Mouse (Mus musculus) thymus, postnatal 0 days (tissue): ENCODE results near the gene Pds5b. TPM values are rescaled to one million over a fixed set of nuclear protein-coding genes. Genes with fewer than 3 reads are reported as not detected.
"Not testable (repeated sequence)": the region's sequence is repeated elsewhere in the genome, so short reads cannot be mapped to it uniquely, and the experiment has no call there.

ENCODE experiments used
- DNase-seq: peaks from one replicate; pipeline ENCODE4 v3.0.0-alpha.2; 2015; ENCODE audit warnings: low spot score
- polyA plus RNA-seq: library from polyadenylated mRNA; unstranded; fragments of >200 nt; fragmentation: Nextera tagmentation; extraction: Ambion mirVana; gene quantifications from 2 replicates; pipeline ENCODE4 v1.2.1, GENCODE M21; 2015

The Pds5b gene
- polyA plus RNA-seq, 1 experiment from 2014 or later = 84.8 TPM

DNA sequence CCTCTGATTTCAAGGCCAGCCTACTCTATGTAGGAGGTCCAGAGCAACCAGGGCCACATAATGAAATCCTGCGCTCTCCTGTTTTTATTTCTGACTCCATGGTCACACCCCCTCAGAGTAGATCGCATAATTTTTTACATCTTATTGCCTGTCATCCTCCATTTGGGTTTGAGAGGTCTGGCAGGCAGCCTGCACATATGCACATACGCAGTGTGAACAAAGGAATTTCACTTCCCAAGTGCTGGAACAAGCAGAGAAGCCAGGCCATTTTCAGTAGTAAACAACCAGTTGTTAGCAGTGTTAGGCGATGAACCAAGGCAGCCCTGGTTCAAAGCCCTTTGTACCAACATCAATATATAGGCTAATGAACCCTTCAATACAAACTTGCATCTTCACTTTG is 147.6 kb downstream of the Pds5b start:
- DNase-seq = no peak

DNA sequence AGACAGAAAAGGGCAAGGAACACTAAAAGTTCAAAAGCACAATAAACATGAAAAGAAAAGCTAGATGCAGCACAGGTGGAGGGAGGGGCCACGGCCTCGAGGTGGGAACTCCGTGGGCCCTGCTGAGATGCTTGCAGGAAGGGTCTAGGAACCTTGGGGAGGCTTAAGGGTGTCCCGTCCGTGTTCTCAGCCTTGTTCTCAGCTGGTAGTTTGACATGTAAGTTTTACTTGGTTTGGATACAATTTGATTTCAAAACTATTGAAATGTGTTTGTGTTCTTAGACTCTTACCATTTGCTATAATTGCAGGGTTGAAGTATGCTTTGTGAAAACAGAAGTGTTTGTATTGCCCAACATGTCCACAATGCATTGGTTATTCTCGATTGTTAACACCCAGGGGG is 149.2 kb downstream of the Pds5b start:
- DNase-seq = no peak

DNA sequence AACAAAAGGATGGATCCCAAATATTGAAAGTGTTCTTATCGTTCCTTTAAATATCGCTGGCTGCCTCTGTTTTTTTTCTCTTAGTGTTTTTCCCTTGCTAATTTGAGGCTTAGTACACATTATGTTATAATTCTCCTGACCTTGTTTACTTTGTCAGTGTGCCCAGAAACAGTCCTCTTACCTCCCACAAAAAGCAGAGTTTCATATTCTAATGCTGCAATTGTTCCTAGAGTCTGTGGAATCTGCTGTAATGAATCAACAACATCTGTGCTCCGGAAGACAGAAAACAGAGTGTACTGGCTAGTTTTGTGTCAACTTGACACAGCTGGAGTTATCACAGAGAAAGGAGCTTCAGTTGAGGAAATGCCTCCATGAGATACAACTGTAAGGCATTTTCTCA is 149.8 kb downstream of the Pds5b start:
- DNase-seq = no peak

- no peak for DNase-seq
Observed at GRCm38 (mm10) chr5:150829499-150829898, 156.0 kb downstream of the Pds5b start.

GRCm38 (mm10) chr5:150830718-150831117 is 157.2 kb downstream of the Pds5b start:
- no peak for DNase-seq

GRCm38 (mm10) chr5:150836782-150837181 is 163.2 kb downstream of the Pds5b start:
- no peak for DNase-seq

DNA sequence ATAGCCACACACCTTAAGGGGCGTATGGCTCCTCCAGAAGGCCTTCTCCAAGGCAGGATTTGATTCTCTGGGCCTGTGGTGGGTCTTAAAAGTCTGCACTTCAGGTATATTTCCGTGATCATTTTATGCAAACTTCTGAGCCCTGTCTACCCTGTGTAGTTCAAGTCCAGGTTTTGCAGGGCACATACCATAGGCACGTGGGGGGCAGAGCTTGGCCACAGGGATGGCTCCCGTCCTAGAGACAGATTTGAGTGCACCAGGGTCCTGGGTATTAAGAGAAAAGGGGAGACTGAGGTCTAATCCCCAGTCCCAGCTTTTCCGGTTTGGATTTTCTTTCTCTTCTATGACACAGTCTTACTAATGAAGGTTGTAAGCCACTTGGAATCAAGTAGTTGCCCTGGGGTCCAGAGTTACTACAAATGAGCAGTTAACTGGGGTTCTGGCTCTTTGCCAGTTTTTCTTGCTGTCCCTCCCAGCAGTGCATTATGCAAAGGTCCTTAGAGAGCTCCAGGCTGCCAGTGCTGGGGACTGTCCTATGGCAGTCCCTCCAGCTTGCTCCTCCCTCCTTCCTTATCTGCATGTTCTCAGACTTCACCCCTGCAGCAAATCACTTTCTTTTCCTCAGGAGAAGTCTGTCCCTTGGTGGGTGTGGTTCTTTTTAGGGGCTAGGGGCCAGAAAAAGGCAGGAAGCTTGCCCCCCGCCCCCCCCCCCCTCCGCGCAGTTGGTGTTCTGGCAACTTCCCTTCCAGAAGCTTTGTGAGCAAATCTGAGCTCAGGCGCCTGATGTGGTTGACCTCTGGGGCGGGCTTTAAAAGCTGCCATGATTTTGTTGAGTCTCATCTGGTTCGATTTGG is 166.4 kb downstream of the Pds5b start:
- DNase-seq = no peak

DNA sequence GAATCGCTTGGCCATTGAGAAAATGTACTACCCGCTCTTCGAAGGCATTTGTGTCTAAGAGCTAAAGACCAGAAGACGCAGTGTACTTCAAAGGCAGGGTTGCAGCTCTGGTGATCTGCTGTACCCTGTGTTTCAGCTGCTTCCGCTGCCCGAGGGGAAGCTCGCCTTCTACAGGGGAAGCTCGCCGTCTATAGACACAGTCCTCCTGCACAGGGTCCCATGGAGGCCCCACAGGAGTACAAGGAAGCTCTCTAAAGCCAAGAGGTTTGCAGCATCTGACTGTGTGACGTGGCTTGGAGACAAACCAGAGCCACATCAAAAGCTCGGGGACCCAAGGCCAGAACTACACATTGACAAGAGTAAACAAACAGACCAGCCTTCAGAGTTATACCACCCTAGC is 167.1 kb downstream of the Pds5b start:
- DNase-seq = peak; percentile 4

DNA sequence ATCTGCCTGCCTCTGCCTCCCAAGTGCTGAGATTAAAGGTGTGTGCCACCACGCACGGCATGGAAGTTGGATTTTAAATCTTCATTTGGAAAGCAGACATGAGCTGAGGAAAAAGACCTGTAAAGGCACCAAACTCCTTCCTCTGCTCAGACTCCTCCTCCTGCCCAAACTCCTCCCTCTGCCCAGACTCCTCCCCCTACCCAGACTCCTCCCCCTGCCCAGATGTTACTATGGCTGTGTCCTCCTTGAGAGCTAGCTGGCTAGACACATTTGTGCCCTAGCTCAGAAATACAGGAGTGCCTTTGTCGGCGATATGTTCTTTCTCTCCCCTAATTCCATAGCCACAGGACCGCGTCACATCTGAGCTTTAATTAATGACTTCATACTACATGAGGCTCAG is 172.4 kb downstream of the Pds5b start:
- DNase-seq = no peak

DNA sequence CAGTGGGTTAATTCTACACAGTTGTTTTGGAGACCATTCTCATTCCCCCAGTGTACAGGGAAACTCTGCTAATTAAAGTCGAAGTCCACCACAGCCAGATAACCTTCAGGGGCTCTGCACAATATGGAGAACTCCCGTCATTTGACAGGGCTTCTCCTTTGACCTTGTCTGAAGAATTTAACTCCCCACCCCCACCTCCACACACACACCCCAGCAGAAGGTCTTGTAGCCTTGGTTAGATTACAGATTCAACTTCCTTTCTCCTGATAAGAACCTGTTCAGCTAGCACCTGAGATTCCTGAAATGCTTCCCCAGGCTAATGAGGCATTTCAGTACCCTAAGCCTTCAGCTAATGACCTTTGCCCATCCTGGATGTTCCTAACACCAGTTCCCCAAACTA is 177.3 kb downstream of the Pds5b start:
- no peak for DNase-seq

- not testable (repeated sequence) for DNase-seq
Observed at GRCm38 (mm10) chr5:150852097-150852496, 178.6 kb downstream of the Pds5b start.

DNA sequence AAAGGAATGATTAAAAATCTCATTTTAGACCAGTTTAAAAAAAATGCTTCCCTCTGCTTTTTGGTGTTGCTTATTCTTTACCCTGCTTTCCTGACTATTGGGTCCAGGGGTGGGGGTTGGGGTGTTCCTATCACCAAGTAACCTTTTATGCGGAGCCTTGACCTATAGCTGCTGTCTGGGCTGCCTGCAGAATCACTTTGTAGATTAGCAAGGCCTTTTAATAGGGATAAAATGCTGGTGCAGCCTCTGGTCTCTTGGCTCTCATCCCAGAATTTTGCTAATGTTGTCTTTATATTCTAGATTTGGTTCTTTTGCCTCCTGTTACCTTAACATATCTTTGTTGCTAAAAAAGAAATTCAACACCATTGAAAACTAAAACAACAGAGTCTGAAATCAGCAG is 181.0 kb downstream of the Pds5b start:
- DNase-seq = no peak

DNA sequence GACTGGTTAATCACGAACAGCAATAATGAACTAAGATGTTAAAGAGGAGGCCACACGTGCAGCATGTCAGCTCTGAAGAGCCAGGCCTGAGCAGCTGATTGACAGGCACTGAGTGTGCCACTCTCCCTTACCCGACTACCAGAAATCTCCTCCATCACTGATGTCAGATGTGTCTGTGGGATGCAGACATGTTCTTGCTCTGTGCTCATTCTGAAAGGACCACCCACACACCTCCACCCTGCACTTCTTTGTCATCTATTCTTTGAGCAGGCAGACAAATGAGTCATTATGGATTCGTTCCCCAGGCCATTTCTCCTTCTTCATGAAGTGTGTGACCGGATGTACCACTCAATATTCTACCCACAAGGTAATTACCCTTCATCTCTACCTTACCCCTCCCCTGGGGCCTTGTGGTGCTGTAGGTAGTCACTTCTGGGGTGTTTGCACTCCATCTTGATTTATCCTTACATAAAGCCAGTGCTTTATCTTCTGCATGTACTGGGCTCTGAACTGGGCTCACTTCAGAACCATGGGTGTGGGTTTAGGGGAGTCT is 186.2 kb downstream of the Pds5b start:
- DNase-seq = no peak

Other genes starting within 250 kb of the Pds5b start
- not detected in 2 replicates for gene Zar1l, start 155.6 kb upstream of the Pds5b start, polyA plus RNA-seq
- gene Brca2, start 151.1 kb upstream of the Pds5b start, polyA plus RNA-seq = 16.5 and 23.0 TPM in 2 replicates
- 47.7 and 48.6 TPM in 2 replicates for gene N4bp2l1, start 76.6 kb upstream of the Pds5b start, polyA plus RNA-seq
- 53.3 and 54.3 TPM in 2 replicates for gene N4bp2l2, start 7.6 kb upstream of the Pds5b start, polyA plus RNA-seq